Mouse (Mus musculus) embryonic fibroblast, embryonic 13.5 days (primary cell): ENCODE measurements at regions not wholly inside any gene's neighbourhood (a gene's known extent, or its start where the extent isn't known, plus 50 kb on each side); places are given as distances from the start of the nearest gene placed in this dataset.

Experiments
- CTCF ChIP-seq: IDR thresholded peaks from 2 replicates; pipeline ENCODE4 v1.5.1; 2011; ENCODE audit warnings: mild to moderate bottlenecking, control low read depth, low read length, moderate library complexity, borderline replicate concordance; ENCODE audit not compliant: insufficient read depth
- POLR2A ChIP-seq: IDR thresholded peaks from 2 replicates; pipeline ENCODE4 v1.6.1; 2011; ENCODE audit warnings: low read depth, mild to moderate bottlenecking, control low read depth, low read length, moderate library complexity

DNA sequence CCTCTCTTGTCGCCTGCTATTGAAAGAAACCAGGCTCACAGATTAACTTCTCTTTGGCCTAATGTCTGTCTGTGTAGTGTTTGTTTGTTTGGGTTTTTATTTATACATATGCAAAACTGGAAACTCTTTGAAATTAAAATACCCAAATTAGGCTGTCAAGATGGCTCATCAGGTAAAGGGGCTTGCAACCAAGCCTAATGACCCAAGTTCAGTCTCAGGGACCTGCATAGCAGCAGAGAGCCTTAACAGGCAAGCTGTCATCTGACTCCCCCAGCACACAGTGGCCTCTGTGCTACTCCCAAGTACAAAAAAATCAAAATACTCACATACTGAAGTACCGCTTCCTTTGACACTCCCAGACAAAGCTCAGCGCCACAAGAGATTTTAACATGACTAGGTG, 51.5 kb upstream of the Neo1 start:
- TF ChIP-seq POLR2A (no peak), CTCF (no peak)
